Mouse (Mus musculus) liver, postnatal 0 days (tissue): Measurements from ENCODE around the gene Slc7a7. TPM values are rescaled to one million over a fixed set of nuclear protein-coding genes. Genes with fewer than 3 reads are reported as not detected.

ENCODE experiments used
- ATAC-seq: fragments of 200-750 bp; cut with Nextera tagmentation; 2 replicates; pipeline ENCODE4 v1.8.0; 2017; ENCODE audit warnings: mild to moderate bottlenecking, moderate library complexity
- DNase-seq: peaks from one replicate; pipeline ENCODE4 v3.0.0-alpha.2; 2016
- H3K27ac ChIP-seq: fragments of 300-500 bp; sonication (generic); 2 replicates; pipeline ENCODE4 v1.5.1; 2014; ENCODE audit warnings: antibody characterized with exemption, moderate library complexity, mild to moderate bottlenecking, low read depth
- H3K27me3 ChIP-seq: fragments of 300-500 bp; sonication (generic); 2 replicates; pipeline ENCODE4 v1.6.1; 2014; ENCODE audit warnings: low read length, control low read depth, mixed read lengths; ENCODE audit not compliant: insufficient read depth
- H3K36me3 ChIP-seq: fragments of 300-500 bp; sonication (generic); replicated peaks from 2 replicates; pipeline ENCODE4 v1.6.1; 2014; ENCODE audit warnings: mild to moderate bottlenecking, control low read depth, low read length, moderate library complexity, mixed read lengths; ENCODE audit not compliant: insufficient read depth
- H3K4me1 ChIP-seq: fragments of 300-500 bp; sonication (generic); 2 replicates; pipeline ENCODE4 v1.6.1; 2014; ENCODE audit warnings: antibody characterized with exemption, mild to moderate bottlenecking, control low read depth; ENCODE audit not compliant: insufficient read depth
- H3K4me2 ChIP-seq: fragments of 300-500 bp; sonication (generic); 2 replicates; pipeline ENCODE4 v1.6.1; 2014; ENCODE audit warnings: low read depth, mild to moderate bottlenecking, low read length, moderate library complexity, mixed read lengths
- H3K4me3 ChIP-seq: fragments of 300-500 bp; sonication (generic); 2 replicates; pipeline ENCODE4 v1.5.1; 2014; ENCODE audit warnings: low read depth, low read length
- H3K9ac ChIP-seq: fragments of 300-500 bp; sonication (generic); replicated peaks from 2 replicates; pipeline ENCODE4 v1.6.1; 2014; ENCODE audit warnings: mild to moderate bottlenecking, moderate library complexity
- H3K9me3 ChIP-seq: fragments of 300-500 bp; sonication (generic); 2 replicates; pipeline ENCODE4 v1.6.1; 2016; ENCODE audit warnings: mild to moderate bottlenecking, control low read depth, low read length, mixed read lengths
- CTCF ChIP-seq: sonication (generic); IDR thresholded peaks from 2 replicates; pipeline ENCODE4 v1.5.1; 2016; ENCODE audit warnings: antibody characterized with exemption, low read depth
- EP300 ChIP-seq: IDR thresholded peaks from 2 replicates; pipeline ENCODE4 v1.6.1; 2016; ENCODE audit warnings: antibody characterized with exemption, low read depth, mild to moderate bottlenecking
- WGBS: fragments of 180-500 bp; shearing (Covaris S2); extraction: QIAGEN DNeasy Blood & Tissue Kit; methylation state at CpG from one replicate; pipeline ENCODE4 v1.1.7; 2014; ENCODE audit not compliant: insufficient replicate concordance; 5-methylcytosine and 5-hydroxymethylcytosine counted together
- polyA plus RNA-seq: library from polyadenylated mRNA; unstranded; fragments of >200 nt; fragmentation: Nextera tagmentation; extraction: Ambion mirVana; gene quantifications from 2 replicates; pipeline ENCODE4 v1.2.1, GENCODE M21; 2015

Gene Slc7a7
- polyA plus RNA-seq, 1 experiment from 2014 or later = 5.1 TPM

GRCm38 (mm10) chr14:54331178-54331577 is 86.4 kb downstream of the Slc7a7 start:
- ATAC-seq (no peak), DNase-seq (no peak)
- no peaks in the 10 kb centered on the region for H3K36me3 ChIP-seq
- WGBS = 86% methylated on average over 1 of the region's 1 CpGs
- H3K4me1 ChIP-seq = no peaks in the 10 kb centered on the region
- no peaks in the 10 kb centered on the region for H3K27me3 ChIP-seq
- TF ChIP-seq CTCF (no peak), EP300 (no peak)
- no peaks in the 10 kb centered on the region for H3K9me3 ChIP-seq
- no peak overlapping the region for H3K4me2 ChIP-seq
- no peak overlapping the region for H3K27ac ChIP-seq
- no peak overlapping the region for H3K9ac ChIP-seq
- H3K4me3 ChIP-seq = no peak overlapping the region

DNA sequence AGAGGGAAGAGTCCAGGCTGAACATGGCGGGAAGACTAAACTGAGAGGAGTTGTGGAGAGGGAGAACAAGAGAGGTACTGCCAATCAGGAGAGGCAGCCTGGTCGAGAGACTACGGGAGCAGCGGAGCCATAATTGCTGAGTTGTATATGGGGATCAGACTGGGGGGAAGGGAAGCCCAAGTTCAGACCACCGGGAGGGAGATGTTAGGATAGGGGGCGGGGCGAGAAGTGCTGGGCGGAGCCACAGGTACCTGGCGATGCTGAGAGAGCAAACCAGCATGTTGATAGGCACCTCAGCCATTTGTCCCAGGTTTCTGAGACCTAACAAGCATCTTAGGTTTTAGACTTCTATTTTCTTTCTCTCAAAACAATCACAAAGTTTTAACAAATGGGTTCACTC is 88.4 kb downstream of the Slc7a7 start:
- no peak overlapping the region for H3K4me2 ChIP-seq
- no peaks in the 10 kb centered on the region for H3K4me1 ChIP-seq
- H3K27me3 ChIP-seq = no peaks in the 10 kb centered on the region
- DNase-seq (no peak), ATAC-seq (no peak)
- no peak overlapping the region for H3K9ac ChIP-seq
- H3K27ac ChIP-seq = no peak overlapping the region
- H3K4me3 ChIP-seq = no peak overlapping the region
- no peaks in the 10 kb centered on the region for H3K36me3 ChIP-seq
- no peaks in the 10 kb centered on the region for H3K9me3 ChIP-seq
- TF ChIP-seq EP300 = no peak
- TF ChIP-seq CTCF = no peak
- WGBS = 42% methylated on average over 9 of the region's 9 CpGs

GRCm38 (mm10) chr14:54328548-54328947 is 89.0 kb downstream of the Slc7a7 start:
- no peak for DNase-seq
- ATAC-seq = no peak
- no peak overlapping the region for H3K4me3 ChIP-seq
- 68% methylated on average over 2 of the region's 2 CpGs for WGBS
- no peak overlapping the region for H3K4me2 ChIP-seq
- H3K4me1 ChIP-seq = no peaks in the 10 kb centered on the region
- no peaks in the 10 kb centered on the region for H3K27me3 ChIP-seq
- TF ChIP-seq CTCF = peak; percentile 54
- TF ChIP-seq EP300 = no peak
- no peak overlapping the region for H3K9ac ChIP-seq
- H3K9me3 ChIP-seq = no peaks in the 10 kb centered on the region
- H3K36me3 ChIP-seq = no peaks in the 10 kb centered on the region
- H3K27ac ChIP-seq = no peak overlapping the region

GRCm38 (mm10) chr14:54324486-54324885 is 93.1 kb downstream of the Slc7a7 start:
- no peaks in the 10 kb centered on the region for H3K27me3 ChIP-seq

GRCm38 (mm10) chr14:54321556-54322376 is 95.8 kb downstream of the Slc7a7 start:
- Histone ChIP-seq H3K4me2 (no peak overlapping the region), H3K4me3 (no peak overlapping the region), H3K9me3 (no peaks in the 10 kb centered on the region), H3K4me1 (no peaks in the 10 kb centered on the region), H3K36me3 (no peaks in the 10 kb centered on the region), H3K27ac (no peak overlapping the region), H3K27me3 (no peaks in the 10 kb centered on the region), H3K9ac (no peak overlapping the region)
- no peak for DNase-seq
- WGBS = 72% methylated on average over 18 of the region's 18 CpGs
- ATAC-seq = no peak
- TF ChIP-seq EP300 (no peak), CTCF (no peak)

More at GRCm38 (mm10) chr14:54324486-54324885, 93.1 kb downstream of the Slc7a7 start:
- WGBS = 71% methylated on average over 5 of the region's 5 CpGs
- Histone ChIP-seq H3K9ac (no peak overlapping the region), H3K4me1 (no peaks in the 10 kb centered on the region), H3K27ac (no peak overlapping the region), H3K36me3 (no peaks in the 10 kb centered on the region), H3K4me3 (no peak overlapping the region), H3K9me3 (no peaks in the 10 kb centered on the region), H3K4me2 (no peak overlapping the region)
- DNase-seq = no peak
- ATAC-seq = no peak
- no peak for TF ChIP-seq CTCF

Other genes starting within 250 kb of the Slc7a7 start
- 226 and 229 TPM in 2 replicates for gene Dad1, start 163.7 kb downstream of the Slc7a7 start, polyA plus RNA-seq
- gene Abhd4, start 163.6 kb downstream of the Slc7a7 start, polyA plus RNA-seq = 15.9 and 17.1 TPM in 2 replicates
- gene Olfr49, start 132.8 kb downstream of the Slc7a7 start, polyA plus RNA-seq = not detected in 2 replicates
- gene Oxa1l, start 56.9 kb downstream of the Slc7a7 start, polyA plus RNA-seq = 27.4 and 28.9 TPM in 2 replicates
- 261 and 284 TPM in 2 replicates for gene Mrpl52, start 9.1 kb upstream of the Slc7a7 start, polyA plus RNA-seq
- gene Mmp14, start 13.8 kb upstream of the Slc7a7 start, polyA plus RNA-seq = 38.1 and 39.8 TPM in 2 replicates
- 20.9 and 25.3 TPM in 2 replicates for gene Lrp10, start 46.4 kb upstream of the Slc7a7 start, polyA plus RNA-seq
- gene Rem2, start 58.3 kb upstream of the Slc7a7 start, polyA plus RNA-seq = 0.66 and 0.87 TPM in 2 replicates
- 12.2 and 13.8 TPM in 2 replicates for gene Prmt5, start 99.7 kb upstream of the Slc7a7 start, polyA plus RNA-seq
- gene Haus4, start 136.8 kb upstream of the Slc7a7 start, polyA plus RNA-seq = 33.2 and 35.1 TPM in 2 replicates
- 6.6 and 11.1 TPM in 2 replicates for gene Ajuba, start 159.8 kb upstream of the Slc7a7 start, polyA plus RNA-seq
- 1.2 and 1.4 TPM in 2 replicates for gene 4931414P19Rik, start 188.2 kb upstream of the Slc7a7 start, polyA plus RNA-seq
- gene Psmb5, start 200.2 kb upstream of the Slc7a7 start, polyA plus RNA-seq = 148 and 157 TPM in 2 replicates
- not detected in 2 replicates for gene Psmb11, start 203.7 kb upstream of the Slc7a7 start, polyA plus RNA-seq
- not detected in 2 replicates for gene Gm17606, start 223.2 kb upstream of the Slc7a7 start, polyA plus RNA-seq
- 0.09 and 0.11 TPM in 2 replicates for gene Cdh24, start 223.6 kb upstream of the Slc7a7 start, polyA plus RNA-seq